Mouse (Mus musculus): ENCODE data around the gene Ranbp10. TPM values are rescaled to one million over a fixed set of nuclear protein-coding genes. Genes with fewer than 3 reads are reported as not detected.

Gene Ranbp10
- polyA plus RNA-seq, 1 experiment = 24.4 TPM

DNA sequence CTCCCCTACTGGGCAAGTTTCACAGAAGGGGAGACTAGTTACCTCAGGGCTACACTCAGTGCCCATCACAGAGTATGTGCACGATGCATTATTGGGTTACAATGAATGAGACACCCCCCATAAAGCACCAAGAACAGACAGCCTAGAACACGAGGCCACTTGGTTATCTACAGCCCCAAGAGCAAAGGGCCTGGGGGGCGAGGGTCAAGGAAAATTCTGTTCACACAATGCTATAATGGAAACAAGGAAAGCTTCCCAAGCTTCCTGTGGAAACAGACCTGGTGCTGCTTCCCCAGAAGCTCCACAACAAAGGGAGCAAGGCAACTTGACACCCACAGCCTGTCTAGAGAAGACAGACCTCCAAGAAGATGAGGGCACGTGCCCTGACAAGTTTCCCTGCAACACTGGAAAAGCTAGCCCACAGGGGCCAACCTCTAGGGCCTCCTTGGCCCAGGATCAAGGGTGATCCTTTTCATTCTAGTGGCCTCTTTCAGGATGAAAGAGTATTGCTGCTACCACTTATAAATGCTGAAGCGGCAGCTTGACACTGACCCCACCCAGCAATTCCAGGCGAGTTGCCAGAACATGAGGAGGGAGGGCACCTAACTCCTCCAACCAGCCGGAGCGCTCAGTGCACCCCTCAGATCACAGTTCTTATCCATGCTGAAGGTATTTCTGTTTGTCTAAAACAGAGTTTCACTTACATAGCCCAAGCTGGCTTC is 27.9 kb downstream of the Ranbp10 start:
- no peak for TF ChIP-seq TAL1 (IDR thresholded peaks at IDR 0.05; ENCODE audit: low read length)
- no peak for TF ChIP-seq GATA1 (IDR thresholded peaks at IDR 0.05; ENCODE audit: low read length)
- H3K4me1 ChIP-seq (ENCODE audit: control insufficient read depth) = peaks cover 92% of the 10 kb centered on the region
- peaks cover 97% of the 10 kb centered on the region for H3K36me3 ChIP-seq (ENCODE audit: control insufficient read depth)
- no peaks in the 10 kb centered on the region for H3K9me3 ChIP-seq (ENCODE audit: control insufficient read depth, low read length)
- H3K4me3 ChIP-seq (replicated peaks) = peak overlapping the region; percentile 61
- H3K27me3 ChIP-seq (ENCODE audit: control insufficient read depth) = no peaks in the 10 kb centered on the region

- H3K36me3 ChIP-seq (ENCODE audit: control insufficient read depth) = peaks cover 97% of the 10 kb centered on the region
Observed at GRCm38 (mm10) chr8:105798408-105798807, 28.7 kb downstream of the Ranbp10 start.

DNA sequence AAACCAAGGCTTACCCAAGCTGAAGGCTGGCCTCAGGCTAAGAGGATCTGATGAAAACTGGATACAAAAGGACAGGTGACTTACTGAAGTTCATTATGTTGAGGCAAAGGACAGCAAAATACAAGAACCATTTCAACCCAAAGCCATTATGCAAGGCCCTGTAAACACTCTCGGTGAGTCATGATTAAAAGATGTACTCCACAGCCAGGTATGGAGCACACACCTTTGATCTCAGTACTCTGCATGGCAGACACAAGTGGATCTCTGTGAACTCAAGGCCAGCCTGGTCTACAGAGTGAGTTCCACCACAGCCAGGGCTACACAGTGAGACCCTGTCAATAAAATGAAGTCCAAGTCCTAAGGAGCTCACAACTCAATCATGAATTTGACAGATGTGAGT is 31.4 kb downstream of the Ranbp10 start:
- Histone ChIP-seq H3K27me3 (ENCODE audit: control insufficient read depth) (no peaks in the 10 kb centered on the region), H3K4me3 (replicated peaks) (no peak overlapping the region), H3K4me1 (ENCODE audit: control insufficient read depth) (peaks cover 96% of the 10 kb centered on the region), H3K9me3 (ENCODE audit: control insufficient read depth, low read length) (no peaks in the 10 kb centered on the region), H3K36me3 (ENCODE audit: control insufficient read depth) (peaks cover 98% of the 10 kb centered on the region)
- TF ChIP-seq TAL1 (IDR thresholded peaks at IDR 0.05; ENCODE audit: low read length) (no peak), GATA1 (IDR thresholded peaks at IDR 0.05; ENCODE audit: low read length) (no peak)

More at GRCm38 (mm10) chr8:105798408-105798807, 28.7 kb downstream of the Ranbp10 start:
- Histone ChIP-seq H3K4me3 (replicated peaks) (peak overlapping the region; percentile 61), H3K27me3 (ENCODE audit: control insufficient read depth) (no peaks in the 10 kb centered on the region), H3K4me1 (ENCODE audit: control insufficient read depth) (peaks cover 94% of the 10 kb centered on the region), H3K9me3 (ENCODE audit: control insufficient read depth, low read length) (no peaks in the 10 kb centered on the region)
- TF ChIP-seq TAL1 (IDR thresholded peaks at IDR 0.05; ENCODE audit: low read length) = no peak
- TF ChIP-seq GATA1 (IDR thresholded peaks at IDR 0.05; ENCODE audit: low read length) = no peak

DNA sequence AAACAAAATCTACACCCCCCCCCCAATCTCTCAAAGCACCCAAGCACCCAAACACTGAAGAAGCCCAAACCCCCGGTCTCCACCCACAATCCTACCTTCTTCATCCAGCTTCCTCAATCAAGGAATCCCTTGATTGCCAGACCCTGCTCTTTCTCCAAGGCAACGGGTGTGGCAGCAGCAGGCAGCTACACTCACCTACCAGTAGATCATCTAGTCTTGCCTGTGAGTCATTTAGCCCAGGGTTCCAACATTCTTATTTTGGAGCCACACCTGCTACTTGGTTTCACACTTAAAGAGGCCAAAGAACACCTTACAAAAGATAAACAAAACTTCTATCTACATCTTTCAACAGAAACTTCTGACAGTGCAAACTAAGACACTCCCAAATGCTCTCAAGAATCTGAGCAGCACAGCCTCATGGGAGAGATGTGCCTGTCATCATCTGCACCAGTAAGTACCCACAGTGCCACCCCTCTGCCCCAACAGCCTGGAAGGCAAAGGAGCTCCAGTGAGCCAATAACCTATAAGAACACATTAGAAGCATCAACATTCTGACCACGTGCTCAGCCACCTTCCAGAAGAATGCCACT is 33.0 kb downstream of the Ranbp10 start:
- peaks cover 98% of the 10 kb centered on the region for H3K36me3 ChIP-seq (ENCODE audit: control insufficient read depth)
- H3K4me3 ChIP-seq (replicated peaks) = no peak overlapping the region
- H3K4me1 ChIP-seq (ENCODE audit: control insufficient read depth) = peaks cover 96% of the 10 kb centered on the region
- TF ChIP-seq GATA1 (IDR thresholded peaks at IDR 0.05; ENCODE audit: low read length) = no peak
- no peak for TF ChIP-seq TAL1 (IDR thresholded peaks at IDR 0.05; ENCODE audit: low read length)
- H3K27me3 ChIP-seq (ENCODE audit: control insufficient read depth) = no peaks in the 10 kb centered on the region
- no peaks in the 10 kb centered on the region for H3K9me3 ChIP-seq (ENCODE audit: control insufficient read depth, low read length)

- Histone ChIP-seq H3K4me1 (ENCODE audit: control insufficient read depth) (peaks cover 96% of the 10 kb centered on the region), H3K27me3 (ENCODE audit: control insufficient read depth) (no peaks in the 10 kb centered on the region), H3K9me3 (ENCODE audit: control insufficient read depth, low read length) (no peaks in the 10 kb centered on the region), H3K36me3 (ENCODE audit: control insufficient read depth) (peaks cover 98% of the 10 kb centered on the region), H3K4me3 (replicated peaks) (no peak overlapping the region)
- no peak for TF ChIP-seq GATA1 (IDR thresholded peaks at IDR 0.05; ENCODE audit: low read length)
- TF ChIP-seq TAL1 (IDR thresholded peaks at IDR 0.05; ENCODE audit: low read length) = no peak
Observed at GRCm38 (mm10) chr8:105793331-105793730, 33.8 kb downstream of the Ranbp10 start.

- Histone ChIP-seq H3K9me3 (ENCODE audit: control insufficient read depth, low read length) (no peaks in the 10 kb centered on the region), H3K36me3 (ENCODE audit: control insufficient read depth) (peaks cover 100% of the 10 kb centered on the region)
Observed at GRCm38 (mm10) chr8:105789626-105790025, 37.5 kb downstream of the Ranbp10 start.

DNA sequence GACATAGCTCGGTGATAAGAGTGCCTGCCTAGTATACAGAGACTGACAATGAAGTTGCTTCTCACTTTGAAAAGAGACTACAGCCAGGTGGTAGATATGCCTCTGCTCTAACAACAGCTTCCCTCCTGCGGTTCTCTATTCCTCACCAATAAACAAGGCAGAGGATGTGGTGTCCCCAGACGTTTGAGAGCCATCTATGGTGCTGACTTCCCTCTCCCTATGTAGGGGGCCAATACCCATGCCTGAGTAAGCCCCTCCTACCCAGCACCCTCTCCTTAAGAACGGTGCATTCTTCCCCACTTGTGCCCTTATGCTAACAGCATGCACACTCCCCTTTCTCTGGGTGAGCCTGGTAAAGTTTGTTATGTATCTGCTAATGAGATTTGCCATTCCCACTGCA is 38.2 kb downstream of the Ranbp10 start:
- H3K4me3 ChIP-seq (replicated peaks) = no peak overlapping the region
- no peaks in the 10 kb centered on the region for H3K27me3 ChIP-seq (ENCODE audit: control insufficient read depth)
- peaks cover 70% of the 10 kb centered on the region for H3K4me1 ChIP-seq (ENCODE audit: control insufficient read depth)
- no peaks in the 10 kb centered on the region for H3K9me3 ChIP-seq (ENCODE audit: control insufficient read depth, low read length)
- H3K36me3 ChIP-seq (ENCODE audit: control insufficient read depth) = peaks cover 99% of the 10 kb centered on the region
- TF ChIP-seq GATA1 (IDR thresholded peaks at IDR 0.05; ENCODE audit: low read length) = no peak
- TF ChIP-seq TAL1 (IDR thresholded peaks at IDR 0.05; ENCODE audit: low read length) = no peak

More at GRCm38 (mm10) chr8:105789626-105790025, 37.5 kb downstream of the Ranbp10 start:
- peaks cover 77% of the 10 kb centered on the region for H3K4me1 ChIP-seq (ENCODE audit: control insufficient read depth)
- TF ChIP-seq TAL1 (IDR thresholded peaks at IDR 0.05; ENCODE audit: low read length) (no peak), GATA1 (IDR thresholded peaks at IDR 0.05; ENCODE audit: low read length) (no peak)
- H3K27me3 ChIP-seq (ENCODE audit: control insufficient read depth) = no peaks in the 10 kb centered on the region
- H3K4me3 ChIP-seq (replicated peaks) = no peak overlapping the region

DNA sequence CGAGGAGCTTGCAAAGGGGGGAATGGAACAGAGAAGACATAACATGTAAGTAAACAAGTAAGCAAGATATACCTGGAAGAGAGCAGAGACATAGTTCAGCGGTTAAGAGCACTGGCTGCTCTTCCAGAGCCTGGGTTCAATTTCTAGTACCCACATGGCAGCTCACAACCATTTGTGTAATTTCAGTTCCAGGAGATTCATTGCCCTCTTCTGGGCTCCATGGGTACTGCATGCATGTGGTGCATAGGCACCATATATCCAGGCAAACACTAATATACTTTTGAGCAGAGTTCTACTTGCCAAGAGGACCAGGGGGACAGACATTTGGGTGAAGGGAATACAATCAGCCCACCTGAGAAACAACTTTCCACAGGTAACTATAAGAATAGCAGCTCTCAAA is 38.9 kb downstream of the Ranbp10 start:
- peaks cover 63% of the 10 kb centered on the region for H3K4me1 ChIP-seq (ENCODE audit: control insufficient read depth)

GRCm38 (mm10) chr8:105780298-105780697 is 46.9 kb downstream of the Ranbp10 start:
- H3K9me3 ChIP-seq (ENCODE audit: control insufficient read depth, low read length) = no peaks in the 10 kb centered on the region
- peaks cover 99% of the 10 kb centered on the region for H3K36me3 ChIP-seq (ENCODE audit: control insufficient read depth)
- H3K4me1 ChIP-seq (ENCODE audit: control insufficient read depth) = peaks cover 41% of the 10 kb centered on the region
- no peaks in the 10 kb centered on the region for H3K27me3 ChIP-seq (ENCODE audit: control insufficient read depth)
- TF ChIP-seq TAL1 (IDR thresholded peaks at IDR 0.05; ENCODE audit: low read length) = no peak
- no peak for TF ChIP-seq GATA1 (IDR thresholded peaks at IDR 0.05; ENCODE audit: low read length)
- H3K4me3 ChIP-seq (replicated peaks) = no peak overlapping the region

More for the DNA sequence above, 38.9 kb downstream of the Ranbp10 start:
- no peak for TF ChIP-seq TAL1 (IDR thresholded peaks at IDR 0.05; ENCODE audit: low read length)
- TF ChIP-seq GATA1 (IDR thresholded peaks at IDR 0.05; ENCODE audit: low read length) = no peak
- H3K36me3 ChIP-seq (ENCODE audit: control insufficient read depth) = peaks cover 99% of the 10 kb centered on the region
- no peaks in the 10 kb centered on the region for H3K27me3 ChIP-seq (ENCODE audit: control insufficient read depth)
- H3K9me3 ChIP-seq (ENCODE audit: control insufficient read depth, low read length) = no peaks in the 10 kb centered on the region
- no peak overlapping the region for H3K4me3 ChIP-seq (replicated peaks)

All from erythroblast, embryonic 14.5 days (primary cell).